Mouse (Mus musculus): ENCODE measurements around the gene Prss21. TPM values are rescaled to one million over a fixed set of nuclear protein-coding genes. Genes with fewer than 3 reads are reported as not detected.
"Not testable (repeated sequence)": the region's sequence is repeated elsewhere in the genome, so short reads cannot be mapped to it uniquely, and the experiment has no call there.

Prss21 gene
- polyA plus RNA-seq, 1 experiment: 0.11 TPM

DNA sequence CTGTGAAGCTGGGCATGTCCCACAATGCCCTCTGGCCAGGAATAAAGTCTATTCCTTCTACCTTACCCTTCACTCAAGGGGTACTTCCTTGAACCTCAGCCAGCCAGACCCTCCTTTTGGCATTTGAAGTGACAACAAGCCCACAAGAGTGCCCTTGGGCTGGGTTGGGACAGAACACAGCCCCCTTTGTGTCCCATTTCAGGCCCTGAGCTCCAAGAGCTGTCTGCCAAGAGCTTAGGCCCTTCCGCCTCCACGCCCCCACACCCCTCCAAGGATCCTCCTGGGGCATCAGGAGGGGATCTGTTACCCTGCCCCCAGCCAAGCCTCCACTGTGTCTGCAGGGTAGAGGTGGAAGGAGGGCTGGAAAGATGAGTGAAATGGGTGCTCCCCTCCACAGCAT lies 9.3 kb downstream of the Prss21 start:
- Histone ChIP-seq H3K27ac (ENCODE audit: control insufficient read depth, insufficient read depth, low read length) (no peak overlapping the region), H3K4me3 (ENCODE audit: control insufficient read depth, insufficient read depth, low read length) (no peak overlapping the region), H3K36me3 (ENCODE audit: control insufficient read depth, insufficient read depth, low read length) (no peaks in the 10 kb centered on the region), H3K27me3 (ENCODE audit: control insufficient read depth, insufficient read depth, low read length) (no peaks in the 10 kb centered on the region), H3K4me1 (replicated peaks; ENCODE audit: control insufficient read depth, insufficient read depth, low read length) (no peaks in the 10 kb centered on the region)
- TF ChIP-seq CTCF (IDR thresholded peaks at IDR 0.05; ENCODE audit: borderline replicate concordance, control insufficient read depth, extremely low read depth, insufficient read depth, low read length, poor library complexity) (no peak), POLR2A (IDR thresholded peaks at IDR 0.05; ENCODE audit: control insufficient read depth, extremely low read depth, insufficient read depth, low read length, poor library complexity) (no peak)
- WGBS: 97% methylated on average over 2 of the region's 2 CpGs
- no peak for DNase-seq

- H3K27ac ChIP-seq (ENCODE audit: control insufficient read depth, insufficient read depth, low read length); H3K4me3 ChIP-seq (ENCODE audit: control insufficient read depth, insufficient read depth, low read length); H3K4me1 ChIP-seq (replicated peaks; ENCODE audit: control insufficient read depth, insufficient read depth, low read length); H3K36me3 ChIP-seq (ENCODE audit: control insufficient read depth, insufficient read depth, low read length); DNase-seq; H3K27me3 ChIP-seq (ENCODE audit: control insufficient read depth, insufficient read depth, low read length): not testable (repeated sequence)
- WGBS: 85% methylated on average over 4 of the region's 4 CpGs
These were observed 12.7 kb downstream of the Prss21 start, which contains the start of the genes Dcpp1 and Dcpp2 for GRCm38 (mm10) chr17:23880576-23880975. TSS of gene Dcpp1 (plus strand) at chr17:23880876. TSS of gene Dcpp2 (plus strand) at chr17:23880880.

DNA sequence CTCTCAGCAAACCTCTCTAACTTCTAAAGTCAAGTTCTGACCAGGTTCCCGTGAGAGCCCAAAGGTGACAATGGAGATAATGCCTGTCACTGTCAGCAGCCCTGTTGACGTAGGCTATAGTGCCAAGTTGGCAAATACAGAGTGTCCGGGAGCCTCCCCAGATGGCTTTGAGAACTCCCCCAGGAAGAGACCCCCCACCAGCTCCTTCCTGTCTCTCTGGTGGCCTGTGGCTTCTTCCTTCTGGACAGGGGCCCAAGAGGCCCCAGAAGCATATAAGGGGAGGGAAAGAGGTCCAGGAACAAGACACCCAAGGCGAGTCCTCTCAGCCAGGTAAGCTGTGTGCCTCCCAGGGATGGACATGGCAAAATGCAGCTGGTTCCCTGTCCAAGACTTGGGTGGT lies 49.3 kb downstream of the Prss21 start, which contains the start of gene Dcpp3:
Gene Dcpp3 (plus strand): TSS at position 301 of the 400 bp plus-strand sequence.
- H3K27ac ChIP-seq (ENCODE audit: control insufficient read depth, insufficient read depth, low read length); H3K4me1 ChIP-seq (replicated peaks; ENCODE audit: control insufficient read depth, insufficient read depth, low read length); H3K27me3 ChIP-seq (ENCODE audit: control insufficient read depth, insufficient read depth, low read length); DNase-seq; H3K36me3 ChIP-seq (ENCODE audit: control insufficient read depth, insufficient read depth, low read length); H3K4me3 ChIP-seq (ENCODE audit: control insufficient read depth, insufficient read depth, low read length): not testable (repeated sequence)
- WGBS: 66% methylated on average over 4 of the region's 4 CpGs

Other genes with a start within 250 kb of the Prss21 start
- 7.2 and 7.4 TPM in 2 replicates for gene Mmp25, start 222.8 kb upstream of the Prss21 start, polyA plus RNA-seq (2012; rRNA removed)
- gene Bicdl2, start 207.6 kb upstream of the Prss21 start, polyA plus RNA-seq (2012; rRNA removed): 0.43 and 0.49 TPM in 2 replicates
- gene Hcfc1r1, start 194.5 kb upstream of the Prss21 start, polyA plus RNA-seq (2012; rRNA removed): 143 and 192 TPM in 2 replicates
- gene Thoc6, start 194.2 kb upstream of the Prss21 start, polyA plus RNA-seq (2012; rRNA removed): 78.3 and 84.5 TPM in 2 replicates
- 10.2 and 11.4 TPM in 2 replicates for gene Tnfrsf12a, start 190.6 kb upstream of the Prss21 start, polyA plus RNA-seq (2012; rRNA removed)
- 0.47 and 0.51 TPM in 2 replicates for gene Cldn6, start 188.8 kb upstream of the Prss21 start, polyA plus RNA-seq (2012; rRNA removed)
- 1.1 and 1.9 TPM in 2 replicates for gene Cldn9, start 184.0 kb upstream of the Prss21 start, polyA plus RNA-seq (2012; rRNA removed)
- 0.19 and 0.27 TPM in 2 replicates for gene 1520401A03Rik, start 145.3 kb upstream of the Prss21 start, polyA plus RNA-seq (2012; rRNA removed)
- gene Pkmyt1, start 141.7 kb upstream of the Prss21 start, polyA plus RNA-seq (2012; rRNA removed): 145 and 182 TPM in 2 replicates
- 12.4 and 13.2 TPM in 2 replicates for gene Paqr4, start 127.2 kb upstream of the Prss21 start, polyA plus RNA-seq (2012; rRNA removed)
- gene Kremen2, start 122.2 kb upstream of the Prss21 start, polyA plus RNA-seq (2012; rRNA removed): 2.8 and 3.8 TPM in 2 replicates
- gene Flywch1, start 96.5 kb upstream of the Prss21 start, polyA plus RNA-seq (2012; rRNA removed): 32.0 and 33.6 TPM in 2 replicates
- 2.3 and 4.0 TPM in 2 replicates for gene Flywch2, start 82.0 kb upstream of the Prss21 start, polyA plus RNA-seq (2012; rRNA removed)
- gene Srrm2, start 77.5 kb upstream of the Prss21 start, polyA plus RNA-seq (2012; rRNA removed): 874 and 1,056 TPM in 2 replicates
- gene Elob, start 38.9 kb upstream of the Prss21 start, polyA plus RNA-seq (2012; rRNA removed): 639 and 815 TPM in 2 replicates
- gene Prss33, start 32.0 kb upstream of the Prss21 start, polyA plus RNA-seq (2012; rRNA removed): 1.6 and 2.8 TPM in 2 replicates
- 0.51 and 0.65 TPM in 2 replicates for gene Prss32, start 24.2 kb upstream of the Prss21 start, polyA plus RNA-seq (2012; rRNA removed)
- 0.34 and 0.59 TPM in 2 replicates for gene Prss41, start 23.9 kb upstream of the Prss21 start, polyA plus RNA-seq (2012; rRNA removed)
- gene Dcpp1, start 12.8 kb downstream of the Prss21 start, polyA plus RNA-seq (2012; rRNA removed): 0.58 TPM in 1 of 2 replicates, not detected in the other
- 0.35 and 0.55 TPM in 2 replicates for gene Dcpp2, start 12.8 kb downstream of the Prss21 start, polyA plus RNA-seq (2012; rRNA removed)
- 0.34 TPM in 2 replicates for gene Dcpp3, start 49.4 kb downstream of the Prss21 start, polyA plus RNA-seq (2012; rRNA removed)
- gene Sbp, start 73.6 kb downstream of the Prss21 start, polyA plus RNA-seq (2012; rRNA removed): 0.23 and 0.43 TPM in 2 replicates
- 0.88 and 1.6 TPM in 2 replicates for gene Sbpl, start 87.2 kb downstream of the Prss21 start, polyA plus RNA-seq (2012; rRNA removed)
- gene Prss30, start 112.5 kb downstream of the Prss21 start, polyA plus RNA-seq (2012; rRNA removed): 2.5 and 2.7 TPM in 2 replicates
- 0.52 and 1.0 TPM in 2 replicates for gene Prss22, start 130.0 kb downstream of the Prss21 start, polyA plus RNA-seq (2012; rRNA removed)
- 0.98 and 2.5 TPM in 2 replicates for gene Prss27, start 170.1 kb downstream of the Prss21 start, polyA plus RNA-seq (2012; rRNA removed)
- 38.9 and 44.6 TPM in 2 replicates for gene Kctd5, start 205.4 kb downstream of the Prss21 start, polyA plus RNA-seq (2012; rRNA removed)